Mouse (Mus musculus) subcutaneous adipose tissue, adult 2 months (tissue): ENCODE results near the gene Aplp2. TPM values are rescaled to one million over a fixed set of nuclear protein-coding genes. Genes with fewer than 3 reads are reported as not detected.

Experiments used
- polyA plus RNA-seq: library from polyadenylated mRNA; depleted of rRNA; stranded (reverse); fragments of >200 nt; gene quantifications from 2 replicates; pipeline ENCODE4 v1.2.3, GENCODE M21; 2012; ENCODE audit warnings: low replicate concordance; rRNA removed

Gene Aplp2
- 773 and 1,748 TPM in 2 replicates for polyA plus RNA-seq

DNA sequence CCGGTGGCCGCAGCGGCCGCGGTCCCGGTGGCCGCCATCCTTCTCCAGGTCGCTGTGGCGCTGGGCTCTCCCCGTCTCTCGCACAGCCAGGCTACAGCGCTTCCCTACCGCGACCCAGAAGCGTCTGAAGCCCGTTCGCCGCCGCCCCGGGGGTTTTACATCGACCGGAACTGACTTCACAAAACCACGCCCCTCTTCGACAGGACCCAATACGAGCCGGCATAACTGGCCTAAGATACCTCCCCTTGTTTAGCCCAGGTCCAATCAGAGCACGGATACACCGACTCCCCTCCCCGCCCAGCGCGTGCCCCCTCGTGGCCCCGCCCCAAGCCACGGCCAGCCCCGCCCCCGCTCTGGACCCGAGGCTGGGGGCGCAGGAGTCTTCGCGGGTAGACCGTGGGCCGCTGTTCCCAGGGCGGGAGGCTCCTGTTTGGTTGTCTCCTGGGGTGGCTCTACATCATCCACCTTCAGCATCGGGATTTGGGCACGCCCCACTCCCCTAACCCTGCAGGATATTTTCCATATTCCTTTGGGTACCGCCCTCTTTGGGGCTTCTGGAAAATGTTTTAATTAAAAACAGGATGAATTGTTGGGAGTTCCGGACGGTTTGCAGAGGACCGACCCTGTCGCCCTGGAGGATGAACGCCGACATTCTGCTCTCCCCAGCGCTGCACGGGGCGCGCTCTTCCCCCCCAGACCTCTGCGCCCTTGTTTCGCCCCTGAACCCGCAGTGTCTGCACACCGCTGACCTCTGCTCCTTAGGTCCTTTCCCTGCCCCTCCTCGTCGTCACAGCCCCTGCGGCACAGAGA is at the start of gene Aplp2:
TSS of gene Aplp2 (minus strand) at position 126 of the 810 bp plus-strand sequence.

DNA sequence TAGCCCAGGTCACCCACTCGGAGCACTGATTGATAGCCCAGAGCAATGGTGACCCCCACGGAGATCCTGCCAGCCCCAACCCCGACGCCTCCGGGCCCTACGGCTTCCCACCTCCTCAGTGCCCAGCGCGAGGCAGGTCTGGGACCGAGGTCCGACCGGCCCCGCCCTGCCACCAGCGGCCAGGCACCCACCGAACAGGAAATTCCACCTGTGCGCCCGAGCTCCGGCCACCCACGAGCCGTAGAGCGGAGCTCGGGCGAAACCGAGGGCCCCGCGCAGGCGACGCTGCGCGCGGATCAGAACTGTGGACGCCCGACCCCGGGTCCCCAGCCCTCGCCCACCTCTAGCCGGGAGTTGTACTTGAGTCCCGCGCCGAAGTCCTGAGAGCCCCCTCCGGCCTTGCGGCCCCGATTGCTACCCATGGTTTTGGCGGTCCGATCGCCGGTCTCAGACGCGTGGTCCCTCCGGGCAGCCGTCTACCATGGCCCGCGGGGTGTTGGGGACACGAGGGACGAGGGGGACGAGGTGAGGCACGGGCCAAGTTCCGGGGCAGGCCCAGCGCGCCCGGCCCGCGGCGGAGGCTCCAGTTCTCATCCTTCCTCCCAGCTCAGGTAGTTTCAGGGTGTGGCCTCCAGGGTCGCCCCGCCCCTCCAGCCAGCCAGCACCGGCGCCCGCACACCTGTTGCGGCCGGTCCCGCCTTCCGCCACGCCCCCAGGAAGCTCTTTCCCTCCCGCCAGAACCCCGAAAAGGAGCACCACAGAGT is 80.2 kb downstream of the Aplp2 start, which contains the start of gene St14:
TSS of gene St14 (minus strand) at position 649 of the 764 bp plus-strand sequence.

Other genes with a start within 250 kb of the Aplp2 start
- gene Zbtb44, start 181.2 kb downstream of the Aplp2 start, polyA plus RNA-seq = 4.6 and 8.9 TPM in 2 replicates
- gene St14, start 80.0 kb downstream of the Aplp2 start, polyA plus RNA-seq = 0.73 and 44.4 TPM in 2 replicates
- gene Prdm10, start 68.7 kb upstream of the Aplp2 start, polyA plus RNA-seq = 6.7 and 9.6 TPM in 2 replicates
- gene Nfrkb, start 174.4 kb upstream of the Aplp2 start, polyA plus RNA-seq = 21.4 and 25.3 TPM in 2 replicates